Comparison of ENCODE assay signal across 8 mouse cellular contexts in the genomic region with DNA sequence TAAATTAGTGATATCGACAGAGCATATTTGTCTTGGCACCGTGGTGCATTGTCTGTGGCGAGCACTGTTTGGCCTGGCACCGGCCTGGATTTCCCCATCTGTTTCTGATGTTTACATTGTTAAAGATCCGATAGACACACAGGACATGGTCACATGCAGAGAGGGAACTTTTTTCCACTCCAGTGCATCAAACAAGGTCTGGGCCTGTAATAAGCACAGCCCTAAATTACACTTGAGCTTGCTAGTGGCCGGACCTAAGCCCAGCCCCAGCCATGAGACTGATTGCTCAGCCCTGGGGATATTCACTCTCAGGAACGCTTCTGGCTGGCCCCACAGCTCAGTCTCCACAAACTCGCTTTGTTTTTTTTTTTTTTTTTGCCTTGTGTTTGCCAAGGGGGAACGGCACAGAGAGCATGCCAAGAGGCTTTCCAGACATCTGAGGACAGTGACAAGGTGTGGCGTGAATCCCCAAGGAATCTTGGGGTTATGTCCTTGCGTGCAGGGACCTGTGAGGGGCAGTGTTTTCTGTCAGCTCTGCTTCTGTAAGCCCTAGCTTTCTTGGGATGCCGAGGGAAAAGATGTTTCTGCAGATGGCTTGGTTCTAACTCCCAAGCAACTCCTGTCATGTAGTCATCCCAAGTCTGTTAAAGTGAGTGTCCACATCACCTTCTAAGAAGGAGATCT.
DNase-seq lines count a peak whose midpoint lies in the region; ATAC-seq and TF ChIP-seq lines count a peak whose summit lies in the region.

No protein-coding gene starts in this region.

- H3K27ac ChIP-seq in liver, adult 2 months (replicated peaks; ENCODE audit: insufficient read depth, low read depth, low read length) = no peak overlapping the region
- no peak overlapping the region for H3K27ac ChIP-seq in liver, embryonic 11.5 days (ENCODE audit: low read depth, low read length)
- H3K27ac ChIP-seq in forebrain, postnatal 0 days (ENCODE audit: low read depth, low read length) = no peak overlapping the region
- no peak overlapping the region for H3K27ac ChIP-seq in midbrain, embryonic 16.5 days (ENCODE audit: low read length)

- H3K4me3 ChIP-seq in liver, adult 2 months (ENCODE audit: insufficient read depth, low read depth, low read length) = no peak overlapping the region
- no peak overlapping the region for H3K4me3 ChIP-seq in liver, embryonic 11.5 days (ENCODE audit: low read depth, low read length)
- no peak overlapping the region for H3K4me3 ChIP-seq in forebrain, postnatal 0 days (ENCODE audit: low read depth, low read length)
- H3K4me3 ChIP-seq in midbrain, embryonic 16.5 days (ENCODE audit: low read depth, low read length) = no peak overlapping the region

- no peaks in the 10 kb centered on the region for H3K9me3 ChIP-seq in liver, embryonic 11.5 days (ENCODE audit: control insufficient read depth, low read length)
- H3K9me3 ChIP-seq in forebrain, postnatal 0 days (ENCODE audit: low read length) = no peaks in the 10 kb centered on the region
- no peaks in the 10 kb centered on the region for H3K9me3 ChIP-seq in midbrain, embryonic 16.5 days (replicated peaks; ENCODE audit: control insufficient read depth, low read length, poor library complexity, severe bottlenecking)

- H3K36me3 ChIP-seq in liver, adult 2 months (ENCODE audit: control insufficient read depth, insufficient read depth, low read length) = no peaks in the 10 kb centered on the region
- no peaks in the 10 kb centered on the region for H3K36me3 ChIP-seq in liver, embryonic 11.5 days (ENCODE audit: control insufficient read depth, insufficient read depth, low read length)
- no peaks in the 10 kb centered on the region for H3K36me3 ChIP-seq in forebrain, postnatal 0 days (ENCODE audit: insufficient read depth)
- H3K36me3 ChIP-seq in midbrain, embryonic 16.5 days (ENCODE audit: control insufficient read depth, insufficient read depth, low read length) = no peaks in the 10 kb centered on the region

- TF ChIP-seq CTCF in liver, adult 2 months (IDR thresholded peaks at IDR 0.05; ENCODE audit: low read depth, low read length) = no peak
- TF ChIP-seq CTCF in forebrain, postnatal 0 days (IDR thresholded peaks at IDR 0.05; ENCODE audit: low read depth) = peak; percentile 31; the same call in 1 of the 2 replicates

- H3K79me2 ChIP-seq in liver, adult 2 months (ENCODE audit: control insufficient read depth, insufficient read depth, low read length) = no peaks in the 10 kb centered on the region

- WGBS in liver, adult 2 months = 27% methylated on average over 12 of the region's 12 CpGs
- 63% methylated on average over 12 of the region's 12 CpGs for WGBS in liver, embryonic 11.5 days
- 18% methylated on average over 12 of the region's 12 CpGs for WGBS in forebrain, postnatal 0 days
- 43% methylated on average over 12 of the region's 12 CpGs for WGBS in midbrain, embryonic 16.5 days

- no peak overlapping the region for H3K9ac ChIP-seq in liver, adult 2 months (ENCODE audit: low read depth, low read length)
- no peak overlapping the region for H3K9ac ChIP-seq in liver, embryonic 11.5 days (ENCODE audit: low read depth, low read length)
- no peak overlapping the region for H3K9ac ChIP-seq in forebrain, postnatal 0 days
- no peak overlapping the region for H3K9ac ChIP-seq in midbrain, embryonic 16.5 days (ENCODE audit: low read depth, low read length)

- no peak for ATAC-seq in liver, embryonic 11.5 days (replicated peaks; ENCODE audit: low FRiP score)
- ATAC-seq in forebrain, postnatal 0 days = peak; percentile 59
- peak; percentile 36; the same call in 1 of the 2 replicates for ATAC-seq in midbrain, embryonic 16.5 days

- peak; percentile 89 for DNase-seq in liver, adult 2 months (ENCODE audit: extremely low read depth, low read depth, low spot score)
- DNase-seq in liver, embryonic 11.5 days (ENCODE audit: low spot score) = no peak
- peak; percentile 41 to 68 for DNase-seq in cerebellum, postnatal 14 days
- no peak for DNase-seq in forebrain, postnatal 0 days
- no peak for DNase-seq in adrenal gland, adult (ENCODE audit: inconsistent age in 2 of 2, low spot score in 1 of 2)
- DNase-seq in spleen, postnatal 36 days (ENCODE audit: low spot score in 2 of 2) = no peak
- no peak for DNase-seq in left cerebral cortex, postnatal 36 days (ENCODE audit: low spot score in 2 of 2)

- no peak for TF ChIP-seq POLR2A in liver, adult 2 months (IDR thresholded peaks at IDR 0.05; ENCODE audit: extremely low read depth, insufficient read depth, low read length)

- H3K4me1 ChIP-seq in liver, adult 2 months (ENCODE audit: control insufficient read depth, insufficient read depth, low read length) = peaks cover 4% of the 10 kb centered on the region; the same call in 1 of the 2 replicates
- no peaks in the 10 kb centered on the region for H3K4me1 ChIP-seq in liver, embryonic 11.5 days (replicated peaks; ENCODE audit: control insufficient read depth, insufficient read depth, low read length)
- H3K4me1 ChIP-seq in forebrain, postnatal 0 days (ENCODE audit: insufficient read depth) = no peaks in the 10 kb centered on the region
- H3K4me1 ChIP-seq in midbrain, embryonic 16.5 days (ENCODE audit: control insufficient read depth, insufficient read depth, low read length) = no peaks in the 10 kb centered on the region

- no peak overlapping the region for H3K4me2 ChIP-seq in liver, embryonic 11.5 days
- no peak overlapping the region for H3K4me2 ChIP-seq in forebrain, postnatal 0 days (ENCODE audit: low read depth)
- no peak overlapping the region for H3K4me2 ChIP-seq in midbrain, embryonic 16.5 days (ENCODE audit: low read length)

- peaks cover 6% of the 10 kb centered on the region; the same call in 1 of the 2 replicates for H3K27me3 ChIP-seq in liver, adult 2 months (ENCODE audit: control insufficient read depth, insufficient read depth, low read length)
- no peaks in the 10 kb centered on the region for H3K27me3 ChIP-seq in liver, embryonic 11.5 days (replicated peaks; ENCODE audit: control insufficient read depth, insufficient read depth, low read length)
- H3K27me3 ChIP-seq in forebrain, postnatal 0 days (ENCODE audit: insufficient read depth, low read length) = no peaks in the 10 kb centered on the region; the same call in 1 of the 2 replicates
- no peaks in the 10 kb centered on the region for H3K27me3 ChIP-seq in midbrain, embryonic 16.5 days (ENCODE audit: control insufficient read depth, insufficient read depth, low read depth, low read length)

- intact Hi-C loops in left cerebral cortex, postnatal 36 days (cut with DNase I) = no loop called here

Comparison
In these comparisons a context has a peak if more than half of its experiments do, and no peak if none do; other contexts are left out.
1. DNase-seq: peak in liver, adult 2 months (single experiment) and cerebellum, postnatal 14 days (2 of 2); none in liver, embryonic 11.5 days (single experiment), forebrain, postnatal 0 days (single experiment), adrenal gland, adult (0 of 2), spleen, postnatal 36 days (0 of 2) and left cerebral cortex, postnatal 36 days (0 of 2).